Mouse (Mus musculus) embryo, embryonic 10.5 days (tissue): ENCODE measurements around the gene Atl2.

Source experiments
- DNase-seq: peaks from one replicate; pipeline ENCODE4 v3.0.0-alpha.2; 2015; ENCODE audit warnings: low spot score

Gene Atl2

DNA sequence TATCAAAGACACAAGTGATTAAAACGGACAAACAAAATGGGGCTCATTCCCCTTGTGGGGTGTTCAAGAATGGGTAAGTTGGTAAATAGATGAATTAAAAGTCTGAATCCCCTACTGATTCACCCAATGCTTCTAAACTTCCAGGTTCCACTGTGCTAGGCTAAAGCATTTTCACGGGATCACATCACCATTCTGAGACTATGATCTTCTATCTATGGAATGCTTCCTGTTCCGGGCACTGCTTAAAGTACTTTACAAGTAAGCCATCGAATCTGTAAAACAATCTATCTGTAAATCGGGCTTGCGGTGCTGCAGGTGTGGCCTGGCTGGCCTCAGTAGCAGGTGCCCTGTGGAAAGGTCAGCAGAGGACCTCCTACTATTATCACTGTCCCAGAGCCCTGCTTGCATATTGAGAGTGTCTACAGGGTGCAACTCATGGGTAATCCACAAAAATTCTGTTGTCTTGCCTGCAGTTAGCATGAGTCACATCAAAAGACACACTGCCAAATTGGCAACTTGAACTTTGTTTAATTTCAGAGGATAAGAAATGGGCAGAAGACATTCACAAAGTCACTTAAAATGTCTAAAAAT, 2.3 kb upstream of the Atl2 start:
- no peak for DNase-seq

DNA sequence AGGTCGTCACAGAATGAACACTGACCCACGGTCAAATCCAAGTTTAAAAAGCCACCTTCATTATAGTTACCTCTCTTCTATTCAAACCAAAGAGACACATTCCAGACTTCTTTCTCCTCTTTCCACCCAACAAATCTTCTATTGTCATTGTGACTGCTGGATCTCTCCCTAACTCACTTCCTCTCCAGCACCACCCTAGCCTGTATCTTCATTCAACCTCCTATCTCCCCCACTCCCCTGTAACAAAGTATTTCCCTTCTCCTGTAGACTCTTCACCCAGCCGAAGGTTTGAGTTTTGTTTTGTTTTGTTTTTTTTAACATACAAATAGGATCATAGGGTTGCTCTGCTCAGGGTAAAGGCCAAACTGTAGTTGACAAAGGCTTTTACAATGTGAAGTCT, 1.7 kb upstream of the Atl2 start:
- DNase-seq: no peak

DNA sequence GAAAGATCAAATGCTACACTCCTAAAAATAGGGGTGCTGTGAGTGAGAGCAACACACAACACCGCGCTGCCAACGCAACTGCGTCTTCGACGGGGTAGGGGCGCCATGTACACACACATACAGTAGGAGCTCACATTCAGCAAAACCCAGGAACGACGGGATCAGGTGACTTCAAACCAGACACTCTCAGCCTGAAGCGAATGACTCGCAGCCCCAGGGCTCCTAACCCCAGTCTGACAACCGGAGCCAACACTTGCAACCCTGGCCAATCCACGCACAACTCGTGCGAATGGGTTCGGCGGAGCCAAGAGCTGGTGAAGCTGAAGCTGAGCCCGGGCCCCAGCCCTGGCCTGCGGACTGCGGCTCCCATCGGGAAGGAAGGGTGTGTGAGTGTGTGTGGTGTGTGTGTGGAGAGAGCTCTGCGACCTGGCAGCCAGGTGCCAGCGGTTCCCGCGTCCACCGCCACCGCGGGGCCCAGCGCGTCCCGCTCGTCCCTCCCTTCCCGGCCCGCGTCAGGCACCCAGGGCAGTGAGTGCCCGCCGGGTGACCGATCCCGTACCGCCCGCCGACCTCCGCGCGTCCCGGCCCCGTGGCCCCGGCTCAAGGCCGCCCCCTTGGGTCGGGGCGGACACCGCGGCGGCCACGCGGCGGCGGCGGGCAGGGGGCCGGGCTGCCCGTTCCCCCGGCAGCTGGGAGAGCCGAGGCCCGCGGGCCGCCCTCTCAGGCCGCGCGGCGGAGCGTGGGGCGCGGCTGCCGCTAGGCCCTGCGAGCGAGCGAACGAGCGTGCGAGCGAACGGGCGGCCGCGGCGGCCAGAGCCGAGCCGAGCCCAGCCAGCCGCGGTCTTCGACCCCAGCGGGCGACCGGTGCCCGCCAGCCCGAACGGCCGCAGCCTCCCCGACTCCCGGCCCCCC, 696 bp downstream of the Atl2 start:
- DNase-seq: peak; percentile 69

DNA sequence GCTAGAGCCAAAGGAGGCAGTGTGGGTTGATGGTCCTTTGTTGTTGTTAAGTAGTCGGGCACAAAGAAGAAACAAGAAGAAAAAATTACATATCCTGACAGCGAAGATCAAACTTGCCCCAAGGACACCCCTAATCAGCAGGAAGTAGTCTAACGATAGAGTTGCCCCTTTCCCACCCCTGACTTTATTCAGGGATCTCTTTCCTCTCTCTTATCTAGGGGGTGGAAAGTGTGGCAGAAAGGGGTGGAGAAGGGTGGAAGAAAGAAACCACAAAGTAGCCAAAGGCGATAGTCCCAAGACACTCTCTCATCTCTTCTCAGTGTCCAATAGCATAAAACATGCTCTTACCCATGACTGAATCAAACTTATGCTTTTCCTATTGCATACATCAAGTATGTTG, 1.9 kb downstream of the Atl2 start:
- no peak for DNase-seq

DNA sequence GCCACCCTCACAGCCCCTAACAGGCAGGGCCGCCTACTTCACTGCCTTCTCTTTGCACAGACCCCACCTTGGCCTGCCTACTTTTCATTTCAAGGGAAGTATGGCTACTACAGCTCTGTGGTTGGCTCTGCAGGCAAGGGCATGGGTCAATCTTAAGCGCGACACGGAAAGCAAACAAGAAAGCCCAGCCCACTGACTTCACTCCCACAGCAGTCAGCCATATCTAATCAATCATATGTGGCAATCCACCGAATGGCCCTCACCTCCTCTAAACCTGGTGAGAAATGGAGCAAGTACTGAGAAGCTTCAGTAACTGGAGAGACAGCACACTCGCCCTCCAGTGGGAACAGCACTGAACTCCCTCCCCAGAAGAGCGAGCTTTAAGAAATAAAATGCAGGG, 4.0 kb downstream of the Atl2 start:
- peak; percentile 30 for DNase-seq

DNA sequence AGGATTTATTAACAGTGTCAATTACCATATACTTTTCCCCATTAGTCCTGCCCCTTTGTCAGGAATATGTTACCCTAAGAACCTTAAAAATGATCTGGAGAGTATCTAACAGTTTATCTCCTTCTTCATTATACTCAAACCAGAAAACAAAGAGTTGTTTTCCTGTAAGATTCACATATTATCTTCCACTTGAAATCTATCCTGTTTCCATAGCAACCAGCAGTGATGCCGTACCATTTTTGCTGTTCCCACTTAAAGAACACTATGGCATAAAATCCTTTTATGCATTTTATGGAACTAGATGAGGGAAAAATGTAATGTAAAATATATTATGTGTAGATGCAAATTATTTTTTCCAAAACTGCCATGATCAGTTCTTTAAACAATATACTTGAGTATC, 8.0 kb downstream of the Atl2 start:
- DNase-seq: no peak

DNA sequence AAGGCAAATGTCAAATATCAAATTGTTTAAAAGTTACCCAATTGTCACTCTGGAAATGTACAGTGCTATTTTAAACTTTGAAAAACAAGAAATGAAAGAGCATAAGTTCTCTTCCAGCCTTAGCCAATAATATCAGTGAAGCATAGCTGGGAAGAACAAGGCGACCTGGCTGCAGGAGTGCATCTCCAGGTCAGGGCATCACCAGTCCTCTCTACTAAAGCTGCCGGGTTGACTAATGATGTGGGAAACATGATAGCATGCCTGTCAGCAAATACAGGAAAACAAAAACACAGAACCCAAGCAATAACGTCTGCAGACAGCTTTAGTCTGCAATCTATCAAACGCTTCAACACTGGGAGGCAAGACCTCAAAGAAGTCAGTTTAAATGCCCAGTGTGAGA, 12.7 kb downstream of the Atl2 start:
- peak; percentile 48 for DNase-seq

DNA sequence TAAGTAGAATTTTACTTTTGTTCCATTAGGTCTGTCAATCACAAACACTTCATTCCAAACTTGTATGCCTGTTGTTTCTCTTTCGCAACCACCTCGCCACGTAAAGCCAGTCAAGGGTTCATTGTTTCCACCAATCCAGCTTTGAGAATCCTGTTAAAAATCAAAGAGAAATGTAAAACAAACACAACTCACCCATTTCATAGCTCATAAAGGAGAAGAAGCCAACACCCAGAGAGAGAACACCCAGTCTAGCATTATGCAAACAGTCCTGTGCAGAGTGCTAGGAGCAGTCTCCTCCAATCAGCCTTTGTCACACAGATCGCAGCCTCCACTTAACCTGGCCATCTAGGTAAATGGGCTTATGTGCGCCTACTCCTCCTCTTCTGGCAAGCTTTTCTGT, 30.9 kb downstream of the Atl2 start:
- DNase-seq: no peak

DNA sequence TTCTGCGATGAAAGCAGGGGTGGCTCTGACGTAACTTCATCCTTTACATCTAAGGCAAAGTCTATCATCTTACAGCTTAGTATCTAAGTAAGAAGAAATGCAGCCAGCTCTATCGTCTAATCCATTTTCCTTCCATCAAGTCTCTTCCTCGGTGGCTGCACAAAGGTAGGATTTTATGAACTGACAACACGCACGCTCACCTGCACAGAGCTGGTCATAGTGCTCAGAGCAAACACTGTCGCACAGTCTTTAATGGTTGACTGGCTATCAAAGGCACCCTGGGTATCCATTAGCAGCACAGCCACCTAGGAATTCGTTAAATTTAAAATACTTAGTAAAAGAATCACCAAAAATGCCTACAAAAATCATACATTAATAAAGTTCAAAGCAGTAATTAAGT, 31.4 kb downstream of the Atl2 start:
- DNase-seq: no peak

DNA sequence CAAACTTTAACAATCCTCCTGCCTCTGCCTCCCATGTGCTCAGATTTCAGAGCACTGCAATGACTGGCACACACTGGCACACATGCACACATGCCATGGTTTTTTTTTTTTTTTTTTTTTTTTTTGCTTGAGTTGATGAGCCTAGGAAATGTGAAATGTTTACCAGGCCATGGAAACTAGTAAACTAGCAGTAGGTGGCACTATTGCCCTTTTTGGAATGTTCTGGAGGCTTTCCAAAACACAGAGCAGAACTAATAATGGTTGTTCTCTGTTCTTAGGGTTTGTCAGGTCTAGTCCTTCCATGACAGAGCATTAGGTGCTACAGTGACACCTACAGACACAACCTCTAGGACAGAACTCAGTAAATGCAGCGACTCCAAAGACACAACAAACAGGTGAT, 33.9 kb downstream of the Atl2 start:
- DNase-seq: peak; percentile 40

DNA sequence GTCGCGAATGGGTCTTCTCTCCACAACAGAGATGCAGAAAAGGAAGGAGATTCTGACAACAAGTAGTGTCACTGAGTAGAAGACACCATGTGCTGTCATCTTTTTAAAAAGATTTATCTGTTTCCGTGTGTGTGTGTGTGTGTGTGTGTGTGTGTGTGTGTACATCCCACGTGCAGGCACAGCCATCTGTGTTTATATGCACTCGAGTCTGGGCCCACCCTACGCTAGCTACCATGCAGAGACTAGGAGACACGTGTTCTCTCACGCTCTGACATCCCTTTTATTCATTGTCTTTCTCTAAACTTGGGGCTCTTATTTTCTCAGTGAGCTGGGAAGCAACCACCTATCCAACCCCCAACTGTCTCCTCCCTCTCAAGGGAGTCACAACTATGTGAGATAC, 40.4 kb downstream of the Atl2 start:
- DNase-seq: no peak

DNA sequence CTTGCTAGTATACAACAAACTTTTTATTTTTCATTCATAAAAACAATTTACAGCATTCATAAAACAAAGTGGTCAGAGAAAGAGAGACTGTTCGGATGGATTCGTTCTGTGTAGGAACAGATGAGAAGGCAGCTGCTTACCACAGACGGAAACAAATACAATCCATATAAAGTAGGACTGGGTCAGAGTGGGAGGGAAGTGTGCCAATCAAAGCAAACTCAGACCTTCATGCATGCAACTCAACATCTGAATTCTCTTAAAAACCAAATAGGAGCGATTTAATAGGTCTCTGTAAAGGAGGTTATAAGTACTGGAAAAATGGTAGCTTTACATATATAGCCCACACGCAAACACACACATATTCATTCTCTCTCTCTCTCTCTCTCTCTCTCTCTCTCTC, 47.5 kb downstream of the Atl2 start:
- DNase-seq: no peak

DNA sequence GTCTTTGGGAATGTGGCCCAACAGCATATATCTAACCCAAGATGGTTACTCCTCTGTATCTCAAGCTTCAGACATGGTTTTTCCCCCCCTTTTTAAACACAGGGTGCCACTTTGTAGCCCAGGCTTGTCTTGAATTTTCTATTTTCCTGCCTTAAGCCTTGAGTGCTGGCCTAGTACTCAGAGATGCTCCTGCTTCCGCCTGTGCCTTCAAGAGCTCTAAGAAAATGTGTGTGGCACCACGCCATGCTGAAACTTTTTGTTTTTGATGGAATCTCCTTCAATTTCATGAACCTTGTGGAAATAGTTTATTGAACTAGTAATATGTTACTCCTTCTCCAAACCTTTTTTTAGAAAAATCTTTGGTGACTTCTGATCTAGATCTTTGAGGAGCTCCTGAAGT, 49.7 kb downstream of the Atl2 start:
- DNase-seq: no peak

DNA sequence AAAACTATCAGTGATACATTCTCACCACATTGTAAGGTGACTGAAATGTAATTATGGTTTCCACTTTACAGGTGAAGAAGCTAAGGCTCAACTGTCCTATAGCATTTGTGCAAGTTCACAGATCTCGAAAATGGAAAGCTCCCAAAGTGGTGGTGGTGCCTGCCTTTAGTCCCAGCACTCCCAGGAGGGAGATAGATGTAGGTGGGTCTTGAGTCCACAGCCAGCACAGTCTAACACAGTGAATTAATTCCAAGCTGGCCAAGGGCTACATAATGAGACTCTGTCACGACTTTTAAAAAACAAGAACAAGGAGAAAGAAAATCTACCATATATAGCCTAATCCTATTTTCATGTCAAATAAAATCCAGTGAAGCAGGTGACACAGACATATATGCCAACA, 50.2 kb downstream of the Atl2 start:
- DNase-seq: no peak

DNA sequence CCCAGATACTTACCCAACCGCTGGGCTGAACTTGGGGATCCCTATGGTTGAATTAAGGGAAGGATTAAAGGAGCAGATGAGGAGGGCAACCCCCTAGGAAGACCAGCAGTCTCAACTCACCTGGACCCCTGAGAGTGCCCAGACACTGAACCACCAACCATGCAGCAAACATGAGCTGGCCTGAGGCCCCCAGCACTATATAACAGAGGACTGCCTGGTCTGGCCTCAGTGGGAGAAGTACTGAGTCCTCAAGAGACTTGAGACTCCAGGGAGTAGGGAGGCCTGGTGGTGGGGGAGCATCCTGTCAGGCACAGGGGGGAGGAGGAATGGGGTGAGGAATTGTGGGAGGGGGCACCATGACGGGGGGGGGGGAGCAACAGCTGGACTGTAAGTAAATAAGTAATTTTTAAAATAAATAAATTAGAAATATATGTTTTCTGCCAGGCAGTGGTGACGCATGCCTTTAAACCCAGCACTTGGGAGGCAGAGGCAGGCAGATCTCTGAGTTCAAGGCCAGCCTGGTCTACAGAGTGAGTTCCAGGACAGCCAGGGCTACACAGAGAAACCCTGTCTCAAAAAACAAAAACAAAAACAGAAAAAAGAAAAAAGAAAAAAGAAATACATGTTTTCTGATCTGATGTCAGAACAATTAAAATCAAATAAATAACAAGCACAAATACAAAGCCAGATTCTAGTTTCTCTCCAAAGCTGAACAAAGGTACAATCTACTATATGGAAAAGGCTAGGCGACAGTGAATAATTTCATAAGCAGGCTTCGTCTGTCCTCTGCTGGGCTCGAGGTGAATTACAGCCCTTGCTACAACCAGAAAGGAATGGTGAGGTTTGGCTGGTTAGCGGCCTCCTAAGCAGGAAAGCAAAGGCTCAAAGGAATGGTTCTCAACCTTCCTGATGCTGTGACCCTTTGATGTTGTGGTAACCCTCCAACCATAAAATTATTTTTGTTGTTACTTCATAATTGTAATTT, 55.4 kb downstream of the Atl2 start:
- peak; percentile 88 for DNase-seq

DNA sequence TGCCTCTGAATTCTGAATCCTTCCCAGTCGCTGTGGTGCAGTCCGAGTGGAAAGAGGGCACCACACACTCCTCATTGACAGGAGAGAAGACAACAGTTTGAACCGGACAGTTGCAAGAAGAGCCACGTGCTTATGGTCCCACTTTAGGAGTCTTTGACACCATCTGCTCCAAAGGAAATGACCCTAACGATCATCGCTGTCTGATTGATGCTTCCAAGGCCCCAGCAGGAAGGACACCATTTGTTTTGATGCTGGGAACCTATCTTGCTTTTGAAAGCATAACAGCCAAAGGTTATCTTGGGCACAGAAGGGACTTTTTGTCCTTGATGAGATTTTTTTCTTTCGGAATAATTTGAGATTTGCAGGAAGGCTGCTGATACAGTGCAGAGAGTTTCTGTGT, 58.9 kb downstream of the Atl2 start:
- no peak for DNase-seq

DNA sequence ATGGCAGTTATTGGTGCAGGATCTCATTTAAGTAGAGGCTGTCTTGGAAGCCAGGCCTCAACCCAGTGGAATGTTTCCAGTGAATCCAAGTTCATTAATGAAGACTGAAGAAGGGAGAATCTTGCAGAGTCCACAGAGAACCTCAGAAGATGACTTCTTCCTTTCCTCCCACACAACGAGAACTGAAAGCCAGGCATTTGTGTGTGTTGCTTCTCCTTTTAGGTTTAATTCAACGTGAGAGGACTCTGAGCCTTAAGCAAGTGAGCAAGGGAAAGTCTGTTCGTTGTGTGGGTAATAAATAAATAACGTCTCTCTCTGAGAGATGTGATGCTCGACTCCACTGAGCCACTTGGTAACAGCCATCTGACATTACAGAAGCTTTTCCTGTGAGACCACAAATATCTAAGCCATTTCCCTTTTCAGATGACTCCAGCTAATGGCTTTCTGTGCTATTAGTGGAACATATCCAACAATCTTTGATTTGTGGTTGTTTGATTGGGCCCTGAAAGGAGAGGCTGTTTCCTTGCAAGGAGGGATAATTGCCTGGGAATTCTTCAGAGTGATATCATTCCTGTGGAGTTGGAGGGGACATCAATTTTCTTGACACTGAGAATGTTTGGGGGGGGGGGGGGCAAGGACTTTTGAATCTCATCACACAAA, 60.1 kb downstream of the Atl2 start:
- no peak for DNase-seq

DNA sequence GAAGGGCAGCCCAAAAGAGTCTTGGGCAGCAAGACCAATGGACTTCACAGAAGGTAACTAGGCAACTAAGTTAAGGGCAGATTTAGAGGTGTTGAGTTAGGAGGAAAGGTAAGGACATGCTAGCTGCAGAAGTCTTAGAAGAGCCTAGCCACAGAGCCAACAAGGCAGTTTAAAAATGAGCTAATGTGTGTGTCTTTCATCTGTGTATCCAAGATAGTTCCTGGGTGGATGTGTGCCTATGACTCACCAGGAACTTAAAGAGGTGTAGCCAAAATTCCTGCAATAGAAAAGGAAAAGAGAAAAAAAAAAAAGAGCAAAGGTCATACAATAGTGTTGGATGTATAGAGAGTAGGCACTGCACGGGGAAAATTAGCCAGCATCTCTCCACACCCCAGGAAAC, 63.6 kb downstream of the Atl2 start:
- DNase-seq: no peak

DNA sequence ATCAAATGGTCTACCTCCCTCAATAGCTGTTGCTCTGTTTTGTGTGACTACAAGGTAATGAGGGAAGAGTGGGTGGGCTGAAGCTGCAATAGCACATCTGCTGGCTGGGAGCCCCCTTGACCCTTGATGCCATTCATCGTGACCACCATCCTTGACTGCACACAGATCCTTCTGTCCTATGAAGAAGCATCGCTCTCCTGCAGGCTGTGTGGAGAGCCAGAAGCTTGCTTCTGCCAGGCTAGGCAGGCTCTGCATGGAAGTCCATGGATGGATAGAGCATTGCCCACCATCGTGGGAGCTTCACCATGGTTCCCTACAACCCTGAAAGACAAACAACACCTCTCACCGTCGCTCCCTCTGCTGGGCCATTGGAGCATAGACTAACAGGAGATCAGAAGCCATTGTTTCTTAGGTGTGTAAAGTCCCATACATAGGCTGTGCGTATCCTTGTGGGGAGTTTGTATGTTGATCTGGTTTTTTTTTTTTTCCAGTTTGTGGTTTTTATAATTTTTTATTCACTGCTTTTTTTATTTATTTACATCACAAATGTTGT, 69.4 kb downstream of the Atl2 start:
- DNase-seq: no peak

DNA sequence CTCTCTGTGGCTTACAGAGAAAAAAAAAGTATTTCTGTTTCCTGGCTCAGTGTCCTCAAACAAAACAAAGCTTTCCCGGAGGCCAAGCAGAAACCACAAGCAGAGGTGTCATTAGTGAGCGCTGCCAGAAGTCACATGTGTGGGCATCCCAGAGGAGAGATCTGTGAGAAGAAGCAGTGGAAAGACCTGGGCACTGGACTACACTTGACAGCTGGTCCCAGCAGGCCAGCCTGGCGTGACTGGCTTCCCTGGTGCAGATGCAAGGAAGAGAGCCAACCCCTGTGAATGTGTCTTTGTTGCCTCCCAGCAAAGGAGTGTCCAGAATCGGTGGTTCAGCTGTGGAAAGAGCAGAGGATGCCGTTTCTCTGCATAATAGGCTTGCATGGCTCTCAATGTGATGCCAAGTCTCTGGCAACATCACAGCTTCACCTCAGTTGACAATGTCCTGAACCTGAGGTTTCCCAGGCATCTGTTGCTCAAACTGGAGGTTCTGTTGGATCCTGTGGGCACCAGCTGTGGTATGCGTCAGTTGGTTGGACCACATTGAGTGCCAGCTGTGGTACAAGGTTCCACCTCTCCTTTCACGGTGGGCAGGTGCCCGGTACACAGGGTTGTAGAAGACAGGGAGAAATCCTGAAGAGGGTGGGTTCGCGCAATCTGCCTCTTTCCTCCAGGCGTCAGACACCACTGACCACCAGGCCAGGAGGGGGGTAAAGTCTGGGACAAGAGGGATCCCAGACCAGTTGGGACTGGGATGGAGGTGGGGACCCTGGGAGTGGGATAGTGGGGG, 70.5 kb downstream of the Atl2 start:
- no peak for DNase-seq

DNA sequence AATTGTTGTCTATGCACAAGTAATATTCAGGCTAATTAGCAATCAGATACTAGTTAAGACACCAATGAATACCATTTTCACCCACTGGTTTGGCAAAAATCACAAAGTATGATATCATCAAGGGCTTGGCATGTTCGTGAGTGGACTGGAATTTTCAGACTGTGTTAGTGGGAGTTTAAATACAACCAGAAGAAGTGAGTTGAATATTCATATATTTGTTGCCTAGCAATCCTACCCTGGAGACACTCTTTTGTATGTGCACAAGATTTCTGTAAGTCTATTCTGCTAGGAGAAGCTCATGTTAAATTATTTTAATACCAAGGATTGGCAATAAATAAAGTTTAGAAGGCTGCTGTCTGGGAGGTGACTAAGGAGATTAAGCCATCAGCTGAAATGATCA, 71.5 kb downstream of the Atl2 start:
- no peak for DNase-seq
